Mouse (Mus musculus) E14TG2a.4 (cell line): ENCODE results near the gene Aplp2.

Source experiments
- H3K27me3 ChIP-seq: 2 replicates; pipeline ENCODE4 v1.6.1; 2014; ENCODE audit warnings: low read length, control low read depth; ENCODE audit not compliant: insufficient read depth
- H3K36me3 ChIP-seq: 2 replicates; pipeline ENCODE4 v1.6.1; 2014; ENCODE audit warnings: low read length, control low read depth; ENCODE audit not compliant: insufficient read depth
- H3K4me1 ChIP-seq: replicated peaks from 2 replicates; pipeline ENCODE4 v1.6.1; 2014; ENCODE audit warnings: low read depth, low read length, control low read depth
- H3K4me3 ChIP-seq: replicated peaks from 2 replicates; pipeline ENCODE4 v1.5.1; 2014; ENCODE audit warnings: mild to moderate bottlenecking, low read length
- H3K9me3 ChIP-seq: 2 replicates; pipeline ENCODE4 v1.6.1; 2014; ENCODE audit warnings: low read length, control low read depth
- CTCF ChIP-seq: conservative IDR thresholded peaks from 2 replicates; pipeline ENCODE4 v1.5.1; 2014; ENCODE audit warnings: low read length
- NANOG ChIP-seq: IDR thresholded peaks from 2 replicates; pipeline ENCODE4 v1.6.1; 2014; ENCODE audit warnings: borderline replicate concordance, low read length, mixed read lengths
- POU5F1 ChIP-seq: IDR thresholded peaks from 2 replicates; pipeline ENCODE4 v1.6.1; 2014; ENCODE audit warnings: low read length, borderline replicate concordance

Aplp2 gene

GRCm38 (mm10) chr9:31197782-31198181, 13.8 kb downstream of the Aplp2 start:
- no peak for TF ChIP-seq POU5F1
- TF ChIP-seq NANOG, result no peak
- TF ChIP-seq CTCF, result no peak
- Histone ChIP-seq H3K9me3 (peaks cover 6% of the 10 kb centered on the region), H3K4me3 (no peak overlapping the region), H3K27me3 (no peaks in the 10 kb centered on the region), H3K4me1 (peaks cover 14% of the 10 kb centered on the region), H3K36me3 (peaks cover 22% of the 10 kb centered on the region)

GRCm38 (mm10) chr9:31196742-31197141, 14.9 kb downstream of the Aplp2 start:
- Histone ChIP-seq H3K4me1 (peaks cover 13% of the 10 kb centered on the region), H3K4me3 (no peak overlapping the region), H3K36me3 (peaks cover 26% of the 10 kb centered on the region), H3K9me3 (peaks cover 6% of the 10 kb centered on the region), H3K27me3 (no peaks in the 10 kb centered on the region)
- no peak for TF ChIP-seq CTCF
- TF ChIP-seq NANOG, result no peak
- no peak for TF ChIP-seq POU5F1

GRCm38 (mm10) chr9:31195573-31195972, 16.0 kb downstream of the Aplp2 start:
- H3K4me3 ChIP-seq, result no peak overlapping the region
- TF ChIP-seq CTCF (no peak), NANOG (no peak), POU5F1 (no peak)
- H3K27me3 ChIP-seq, result no peaks in the 10 kb centered on the region
- H3K36me3 ChIP-seq, result peaks cover 28% of the 10 kb centered on the region
- H3K9me3 ChIP-seq, result peaks cover 6% of the 10 kb centered on the region
- H3K4me1 ChIP-seq, result peaks cover 19% of the 10 kb centered on the region

- no peaks in the 10 kb centered on the region for H3K27me3 ChIP-seq
- H3K9me3 ChIP-seq, result peaks cover 6% of the 10 kb centered on the region
- TF ChIP-seq CTCF (no peak), POU5F1 (no peak), NANOG (no peak)
- H3K4me3 ChIP-seq, result no peak overlapping the region
- H3K36me3 ChIP-seq, result peaks cover 28% of the 10 kb centered on the region
- H3K4me1 ChIP-seq, result peaks cover 22% of the 10 kb centered on the region
Measured at GRCm38 (mm10) chr9:31192378-31192777, 19.2 kb downstream of the Aplp2 start.

GRCm38 (mm10) chr9:31191543-31191942, 20.1 kb downstream of the Aplp2 start:
- H3K4me1 ChIP-seq, result peaks cover 22% of the 10 kb centered on the region
- H3K36me3 ChIP-seq, result peaks cover 30% of the 10 kb centered on the region
- peaks cover 6% of the 10 kb centered on the region for H3K9me3 ChIP-seq
- H3K4me3 ChIP-seq, result no peak overlapping the region
- no peak for TF ChIP-seq NANOG
- TF ChIP-seq POU5F1, result no peak
- TF ChIP-seq CTCF, result no peak
- no peaks in the 10 kb centered on the region for H3K27me3 ChIP-seq

GRCm38 (mm10) chr9:31189194-31189593, 22.4 kb downstream of the Aplp2 start:
- H3K4me1 ChIP-seq, result peaks cover 22% of the 10 kb centered on the region
- H3K4me3 ChIP-seq, result no peak overlapping the region
- H3K36me3 ChIP-seq, result peaks cover 24% of the 10 kb centered on the region
- no peak for TF ChIP-seq CTCF
- TF ChIP-seq NANOG, result no peak
- TF ChIP-seq POU5F1, result no peak
- H3K9me3 ChIP-seq, result peaks cover 6% of the 10 kb centered on the region
- H3K27me3 ChIP-seq, result no peaks in the 10 kb centered on the region

- Histone ChIP-seq H3K4me3 (no peak overlapping the region), H3K9me3 (no peaks in the 10 kb centered on the region), H3K4me1 (peaks cover 15% of the 10 kb centered on the region; the same call in 1 of the 2 replicates), H3K27me3 (no peaks in the 10 kb centered on the region), H3K36me3 (peaks cover 4% of the 10 kb centered on the region)
- TF ChIP-seq NANOG, result no peak
- no peak for TF ChIP-seq POU5F1
- no peak for TF ChIP-seq CTCF
Measured at GRCm38 (mm10) chr9:31184439-31184838, 27.2 kb downstream of the Aplp2 start.

- TF ChIP-seq NANOG (no peak), CTCF (no peak), POU5F1 (no peak)
- Histone ChIP-seq H3K27me3 (no peaks in the 10 kb centered on the region), H3K36me3 (peaks cover 9% of the 10 kb centered on the region), H3K9me3 (no peaks in the 10 kb centered on the region), H3K4me1 (peaks cover 13% of the 10 kb centered on the region; the same call in 1 of the 2 replicates), H3K4me3 (no peak overlapping the region)
Measured at GRCm38 (mm10) chr9:31183061-31183460, 28.6 kb downstream of the Aplp2 start.
